Mouse (Mus musculus) thymus, adult 2 months (tissue): ENCODE results near the gene Ankrd55.

Experiments
- CTCF ChIP-seq: fragments of 200-500 bp; IDR thresholded peaks from 2 replicates; pipeline ENCODE4 v1.5.1; 2012; ENCODE audit warnings: mild to moderate bottlenecking, control low read depth, low read length, moderate library complexity, borderline replicate concordance; ENCODE audit not compliant: control insufficient read depth, poor library complexity, insufficient read depth; ENCODE audit errors: extremely low read depth
- POLR2A ChIP-seq: fragments of 200-500 bp; IDR thresholded peaks from 2 replicates; pipeline ENCODE4 v1.6.1; 2012; ENCODE audit warnings: mild to moderate bottlenecking, low read length, control low read depth, moderate library complexity; ENCODE audit not compliant: control insufficient read depth, poor library complexity, insufficient read depth; ENCODE audit errors: extremely low read depth

DNA sequence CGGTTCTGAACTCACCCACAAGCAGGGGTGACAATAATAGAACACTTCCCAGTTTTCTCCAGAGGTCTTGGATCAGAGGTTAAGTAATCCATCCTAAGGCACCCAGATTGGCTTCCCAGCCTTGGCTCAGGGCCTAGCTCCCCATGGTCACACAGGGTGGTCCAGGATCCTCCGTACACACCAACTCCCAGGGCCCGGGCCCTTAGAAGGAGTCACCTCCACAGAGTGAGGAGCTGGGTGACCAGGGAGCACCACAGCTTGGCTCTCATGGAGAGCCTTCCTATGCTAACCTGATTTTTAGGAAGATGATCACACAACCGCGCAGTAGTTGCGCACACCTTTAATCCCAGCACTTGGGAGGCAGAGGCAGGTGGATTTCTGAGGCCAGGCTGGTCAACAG is 127.6 kb downstream of the Ankrd55 start:
- no peak for TF ChIP-seq CTCF
- TF ChIP-seq POLR2A, result no peak
